Mouse (Mus musculus): ENCODE data around the gene Slc25a26. TPM values are rescaled to one million over a fixed set of nuclear protein-coding genes. Genes with fewer than 3 reads are reported as not detected.

The Slc25a26 gene
- polyA plus RNA-seq (2012; rRNA removed) = 2.0 and 2.6 TPM in 2 replicates
- polyA plus RNA-seq (2014; fragmentation: Nextera tagmentation; extraction: Ambion mirVana) = 1.7 and 2.6 TPM in 2 replicates

DNA sequence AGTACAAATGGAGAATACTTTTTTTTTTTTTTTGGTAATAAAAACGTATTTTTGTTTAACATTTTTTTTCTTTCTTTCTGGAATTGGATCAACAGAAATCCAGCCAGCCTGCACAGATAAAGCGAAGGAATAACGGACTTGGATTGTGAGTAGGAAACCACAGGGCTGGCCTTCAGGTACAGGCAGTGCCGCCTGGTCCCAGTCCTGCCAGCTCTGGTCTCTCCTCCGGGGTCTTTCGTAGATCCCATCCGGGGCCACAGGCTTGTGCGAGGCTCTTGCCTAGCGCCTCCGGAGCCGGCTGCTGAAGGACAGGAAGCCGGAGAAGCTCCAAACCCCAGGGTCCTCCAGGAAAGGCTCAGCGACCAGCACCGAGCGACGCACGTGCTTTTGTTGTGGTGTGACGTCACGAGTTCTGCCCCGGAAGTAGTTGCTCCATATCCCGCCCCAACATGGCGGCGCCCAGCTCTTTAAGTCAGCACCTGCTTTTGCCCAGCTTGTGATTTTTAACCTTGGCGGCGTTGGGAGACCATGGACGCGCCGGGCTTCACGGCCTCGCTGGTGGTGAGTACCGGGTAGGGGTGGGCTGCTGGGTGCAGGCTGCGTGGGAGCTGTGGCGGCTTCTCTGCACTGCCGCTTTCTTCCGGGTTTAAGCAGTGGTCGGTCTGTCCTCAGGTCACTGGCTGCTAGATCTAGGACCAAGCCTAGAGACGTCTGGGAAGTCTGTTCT, at the start of gene Slc25a26:
Slc25a26 (plus strand) TSS at position 435 of the 727 bp plus-strand sequence.
- Histone ChIP-seq H3K4me1 (replicated peaks; ENCODE audit: control insufficient read depth in 2 of 2, insufficient read depth in 2 of 2, low read length in 1 of 2) (peaks cover 0 to 4% of the 10 kb centered on the region in 2 experiments; a peak in 2 of 4 replicates), H3K9ac (replicated peaks) (peak within 1 kb of the TSS; percentile 54), H3K4me3 (ENCODE audit: insufficient read depth in 1 of 2, low read depth in 2 of 2, low read length in 2 of 2) (peak within 1 kb of the TSS; percentile 70 to 92), H3K27me3 (ENCODE audit: control insufficient read depth, insufficient read depth, low read length) (no peaks in the 10 kb centered on the region), H3K9me3 (ENCODE audit: control insufficient read depth, low read length) (no peaks in the 10 kb centered on the region), H3K36me3 (replicated peaks; ENCODE audit: control insufficient read depth, insufficient read depth, low read depth) (no peaks in the 10 kb centered on the region), H3K4me2 (ENCODE audit: low read depth) (peak within 1 kb of the TSS; percentile 67), H3K27ac (no peak within 1 kb of the TSS)
- TF ChIP-seq CTCF (IDR thresholded peaks at IDR 0.05; ENCODE audit: low read depth) (no peak), EP300 (IDR thresholded peaks at IDR 0.05; ENCODE audit: low read depth) (no peak)
- under 1% methylated on average over 37 of the region's 37 CpGs for WGBS (ENCODE audit: insufficient replicate concordance)
- DNase-seq (ENCODE audit: low read depth in 3 of 3, low spot score in 3 of 3) (peak; percentile 67 to 75 (median 73)), ATAC-seq (ENCODE audit: insufficient read depth) (peak; percentile 89)

DNA sequence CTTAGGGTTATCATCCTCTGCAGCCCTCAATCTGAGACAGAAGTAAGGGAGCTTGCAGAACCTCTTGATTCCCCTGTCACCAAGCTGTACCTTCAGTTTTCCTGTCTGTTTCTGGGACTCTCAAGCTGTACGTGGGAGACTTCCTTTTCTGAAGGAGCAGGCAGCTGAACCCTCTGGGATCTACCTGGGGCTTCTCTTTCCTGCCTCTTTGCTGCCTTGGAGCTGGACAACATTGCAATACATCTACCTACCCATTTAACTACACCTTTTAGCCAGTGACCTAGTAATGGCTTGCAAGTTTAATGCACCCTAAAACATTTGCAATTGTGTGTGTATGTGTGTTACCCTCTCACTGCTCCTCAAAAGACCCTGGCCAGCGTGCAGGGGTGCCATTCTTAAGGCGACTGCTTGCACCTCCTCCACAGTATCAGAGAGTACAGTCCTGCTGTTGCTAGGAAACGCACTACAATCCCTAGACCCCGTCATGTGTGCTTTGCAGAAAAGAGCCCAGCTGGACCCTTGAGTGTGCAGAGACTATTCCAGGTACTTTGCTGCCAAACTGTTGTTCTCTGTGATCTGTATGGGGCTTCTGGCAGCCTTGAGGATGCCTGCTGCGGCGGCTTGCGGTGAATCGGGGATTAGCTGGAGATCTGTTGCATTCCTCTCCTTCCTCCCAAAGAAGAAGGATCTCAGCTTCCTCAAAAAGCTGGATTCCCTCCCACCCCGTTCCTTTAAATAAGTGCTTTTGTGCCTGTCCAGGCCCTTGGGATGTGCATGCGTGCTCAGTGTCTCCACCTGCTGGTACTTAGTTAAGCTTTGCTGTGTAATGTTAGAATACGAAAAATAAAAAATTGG, 35.9 kb upstream of the Slc25a26 start:
- no peaks in the 10 kb centered on the region for H3K27me3 ChIP-seq (ENCODE audit: control insufficient read depth, insufficient read depth, low read length)
- H3K4me1 ChIP-seq (replicated peaks; ENCODE audit: control insufficient read depth in 2 of 2, insufficient read depth in 2 of 2, low read length in 1 of 2) = peaks cover 0 to 2% of the 10 kb centered on the region in 2 experiments; a peak in 2 of 4 replicates
- H3K9ac ChIP-seq (replicated peaks) = no peak overlapping the region
- no peak for TF ChIP-seq EP300 (IDR thresholded peaks at IDR 0.05; ENCODE audit: low read depth)
- peak; percentile 60 for TF ChIP-seq CTCF (IDR thresholded peaks at IDR 0.05; ENCODE audit: low read depth)
- ATAC-seq (ENCODE audit: insufficient read depth) (no peak), DNase-seq (ENCODE audit: low read depth in 3 of 3, low spot score in 3 of 3) (peak in 1 of 3 experiments; percentile 7)
- H3K9me3 ChIP-seq (ENCODE audit: control insufficient read depth, low read length) = no peaks in the 10 kb centered on the region
- H3K36me3 ChIP-seq (replicated peaks; ENCODE audit: control insufficient read depth, insufficient read depth, low read depth) = no peaks in the 10 kb centered on the region
- WGBS (ENCODE audit: insufficient replicate concordance) = 25% methylated on average over 12 of the region's 12 CpGs
- no peak overlapping the region for H3K27ac ChIP-seq
- no peak overlapping the region for H3K4me3 ChIP-seq (ENCODE audit: insufficient read depth in 1 of 2, low read depth in 2 of 2, low read length in 2 of 2)
- H3K4me2 ChIP-seq (ENCODE audit: low read depth) = no peak overlapping the region

DNA sequence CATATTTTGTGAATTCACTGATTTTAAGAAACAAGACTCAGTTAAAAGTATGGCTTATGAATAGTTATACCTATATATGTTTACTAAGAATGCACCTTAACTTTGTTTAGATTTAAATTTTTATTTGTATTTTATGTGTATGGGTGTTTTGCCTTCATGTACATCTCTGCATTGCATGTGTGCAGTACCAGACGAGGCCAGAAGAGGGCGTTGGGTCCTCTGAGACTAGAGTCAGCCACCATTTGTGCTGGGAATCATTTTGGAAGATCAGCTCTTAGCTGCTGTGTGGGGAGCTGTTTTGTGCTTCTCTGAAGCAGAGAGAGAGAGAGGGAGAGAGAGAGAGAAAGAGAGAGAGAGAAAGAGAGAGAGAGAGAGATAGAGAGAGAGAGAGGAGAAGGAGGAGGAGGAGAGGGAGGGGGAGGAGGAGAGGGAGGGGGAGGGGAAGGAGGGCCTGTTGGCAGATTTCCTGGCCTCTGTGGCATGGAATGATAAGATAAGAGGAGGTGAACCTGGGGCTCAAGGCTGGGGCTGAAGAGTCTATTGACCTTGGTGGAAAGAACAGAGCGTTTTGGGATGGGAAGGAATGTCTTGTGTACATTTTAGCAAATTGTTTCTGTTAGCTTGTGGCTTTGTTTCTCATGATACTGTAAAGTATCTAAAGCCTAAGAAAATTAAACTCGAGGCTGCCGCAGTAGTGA, 33.5 kb upstream of the Slc25a26 start:
- DNase-seq (ENCODE audit: low read depth in 3 of 3, low spot score in 3 of 3) (no peak), ATAC-seq (ENCODE audit: insufficient read depth) (no peak)
- no peak overlapping the region for H3K4me2 ChIP-seq (ENCODE audit: low read depth)
- WGBS (ENCODE audit: insufficient replicate concordance) = 18% methylated on average over 5 of the region's 5 CpGs
- H3K4me1 ChIP-seq (replicated peaks; ENCODE audit: control insufficient read depth in 2 of 2, insufficient read depth in 2 of 2, low read length in 1 of 2) = peaks cover 0 to 2% of the 10 kb centered on the region in 2 experiments; a peak in 2 of 4 replicates
- H3K9me3 ChIP-seq (ENCODE audit: control insufficient read depth, low read length) = no peaks in the 10 kb centered on the region
- no peak overlapping the region for H3K27ac ChIP-seq
- H3K36me3 ChIP-seq (replicated peaks; ENCODE audit: control insufficient read depth, insufficient read depth, low read depth) = no peaks in the 10 kb centered on the region
- H3K4me3 ChIP-seq (ENCODE audit: insufficient read depth in 1 of 2, low read depth in 2 of 2, low read length in 2 of 2) = no peak overlapping the region
- H3K27me3 ChIP-seq (ENCODE audit: control insufficient read depth, insufficient read depth, low read length) = no peaks in the 10 kb centered on the region
- no peak overlapping the region for H3K9ac ChIP-seq (replicated peaks)
- TF ChIP-seq CTCF (IDR thresholded peaks at IDR 0.05; ENCODE audit: low read depth) (peak; percentile 72), EP300 (IDR thresholded peaks at IDR 0.05; ENCODE audit: low read depth) (no peak)

DNA sequence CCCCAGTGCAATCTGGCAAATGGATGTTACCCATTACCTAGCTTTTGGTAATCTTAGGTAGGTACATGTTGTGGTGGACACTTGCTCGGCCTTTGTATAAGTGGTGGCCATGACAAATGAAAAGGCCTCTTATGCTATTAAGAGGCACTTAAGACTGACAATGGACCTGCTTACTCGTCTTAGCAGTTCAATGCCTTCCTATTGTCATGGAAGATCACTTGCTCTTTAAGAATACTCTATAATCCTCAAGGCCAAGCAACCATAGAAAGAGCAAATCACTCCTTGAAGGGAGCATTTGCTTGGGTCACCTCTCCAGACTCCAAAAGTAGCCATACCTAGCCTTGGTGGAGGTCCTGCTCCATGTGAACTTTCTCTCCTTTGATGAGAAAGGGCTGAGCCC, 7.4 kb upstream of the Slc25a26 start:
- no peak for DNase-seq (ENCODE audit: low read depth in 3 of 3, low spot score in 3 of 3)
- WGBS (ENCODE audit: insufficient replicate concordance) = 52% methylated on average over 2 of the region's 2 CpGs
- TF ChIP-seq CTCF (IDR thresholded peaks at IDR 0.05; ENCODE audit: low read depth) (no peak), EP300 (IDR thresholded peaks at IDR 0.05; ENCODE audit: low read depth) (no peak)
- Histone ChIP-seq H3K4me2 (ENCODE audit: low read depth) (no peak overlapping the region), H3K4me3 (ENCODE audit: insufficient read depth in 1 of 2, low read depth in 2 of 2, low read length in 2 of 2) (no peak overlapping the region), H3K36me3 (replicated peaks; ENCODE audit: control insufficient read depth, insufficient read depth, low read depth) (no peaks in the 10 kb centered on the region), H3K27me3 (ENCODE audit: control insufficient read depth, insufficient read depth, low read length) (no peaks in the 10 kb centered on the region), H3K4me1 (replicated peaks; ENCODE audit: control insufficient read depth in 2 of 2, insufficient read depth in 2 of 2, low read length in 1 of 2) (no peaks in the 10 kb centered on the region), H3K9ac (replicated peaks) (no peak overlapping the region), H3K9me3 (ENCODE audit: control insufficient read depth, low read length) (no peaks in the 10 kb centered on the region), H3K27ac (no peak overlapping the region)
- ATAC-seq (ENCODE audit: insufficient read depth) = no peak

Measured in liver, embryonic 14.5 days (tissue).